Mouse (Mus musculus): Measurements from ENCODE around the gene B4galnt3.

B4galnt3 gene

DNA sequence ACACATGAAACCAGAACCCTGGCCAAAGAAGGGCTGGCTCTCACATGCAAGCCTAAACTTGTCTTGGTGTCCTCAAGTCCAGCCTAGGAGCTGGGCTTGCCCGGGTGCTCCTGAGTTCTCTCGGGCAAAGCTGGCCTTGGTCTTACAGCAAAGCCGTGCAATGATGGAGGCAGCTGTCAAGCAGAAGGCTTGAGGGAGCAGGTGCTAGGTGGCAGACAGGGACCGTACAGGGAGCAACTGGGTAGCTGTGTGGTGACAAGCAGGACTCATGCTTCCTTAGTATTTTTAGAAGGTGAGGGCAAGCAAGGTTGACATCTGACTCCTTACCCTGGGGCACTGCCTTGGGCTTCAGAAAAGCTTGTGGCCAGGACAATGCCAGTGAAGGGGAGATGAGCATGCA, 110.6 kb downstream of the B4galnt3 start:
- DNase-seq = no peak

GRCm38 (mm10) chr6:120182160-120182559, 112.2 kb downstream of the B4galnt3 start:
- no peak for DNase-seq

DNA sequence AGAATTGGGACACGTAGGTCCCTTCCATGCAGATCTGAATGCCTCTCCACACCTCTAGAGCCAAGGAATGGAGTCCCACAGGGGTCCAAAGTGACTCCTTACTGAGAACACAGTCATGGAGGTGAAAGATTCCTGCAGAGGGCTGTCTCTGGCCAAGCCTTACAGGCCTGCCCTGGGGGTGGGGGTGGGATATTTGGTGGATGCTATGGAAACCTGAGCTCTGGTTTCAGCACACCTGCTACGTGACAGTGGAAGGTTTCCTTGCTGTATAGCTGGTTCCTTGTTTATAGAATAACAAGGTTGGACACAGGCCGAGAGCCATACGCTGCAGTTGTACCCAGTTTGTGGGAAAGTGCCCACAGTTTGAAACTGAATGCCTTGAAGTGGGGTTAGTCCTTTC, 113.9 kb downstream of the B4galnt3 start:
- no peak for DNase-seq

GRCm38 (mm10) chr6:120179756-120180206, 114.6 kb downstream of the B4galnt3 start:
- DNase-seq = no peak

DNA sequence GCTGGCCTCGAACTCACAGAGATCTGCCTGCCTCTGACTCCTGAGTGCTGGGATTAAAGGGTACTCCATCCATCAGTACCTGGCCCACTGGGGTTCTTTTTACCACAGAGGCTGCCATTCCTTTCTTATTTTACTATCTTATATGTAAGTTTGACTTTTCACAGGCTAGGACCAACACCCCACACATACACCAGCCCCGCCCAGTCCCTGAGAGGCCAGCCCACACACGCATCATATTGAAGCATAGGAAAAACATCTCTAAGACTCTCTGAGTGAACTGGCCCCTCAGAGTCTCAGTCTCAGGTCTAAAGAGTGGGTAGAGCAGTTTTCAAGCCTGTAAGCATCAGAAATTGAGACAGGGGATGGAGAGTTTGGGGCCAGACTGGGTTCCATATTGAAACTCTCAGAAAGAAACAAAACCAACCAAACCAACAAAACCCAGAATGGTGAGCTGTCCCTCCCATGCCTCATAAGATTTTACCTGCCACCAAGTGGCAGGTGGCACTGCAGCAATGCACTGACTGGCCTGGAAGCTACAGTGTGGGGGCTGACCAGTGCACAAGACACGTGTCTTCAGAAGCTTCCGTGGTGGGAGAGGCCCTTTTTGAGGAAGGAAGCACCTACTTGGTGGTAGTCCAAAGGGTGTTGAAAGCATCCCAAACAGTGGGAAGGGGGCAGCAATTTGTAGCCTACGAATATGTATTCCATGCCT, 115.2 kb downstream of the B4galnt3 start:
- DNase-seq = no peak

- DNase-seq = no peak
These were observed 118.7 kb downstream of the B4galnt3 start for GRCm38 (mm10) chr6:120175650-120176049.

DNA sequence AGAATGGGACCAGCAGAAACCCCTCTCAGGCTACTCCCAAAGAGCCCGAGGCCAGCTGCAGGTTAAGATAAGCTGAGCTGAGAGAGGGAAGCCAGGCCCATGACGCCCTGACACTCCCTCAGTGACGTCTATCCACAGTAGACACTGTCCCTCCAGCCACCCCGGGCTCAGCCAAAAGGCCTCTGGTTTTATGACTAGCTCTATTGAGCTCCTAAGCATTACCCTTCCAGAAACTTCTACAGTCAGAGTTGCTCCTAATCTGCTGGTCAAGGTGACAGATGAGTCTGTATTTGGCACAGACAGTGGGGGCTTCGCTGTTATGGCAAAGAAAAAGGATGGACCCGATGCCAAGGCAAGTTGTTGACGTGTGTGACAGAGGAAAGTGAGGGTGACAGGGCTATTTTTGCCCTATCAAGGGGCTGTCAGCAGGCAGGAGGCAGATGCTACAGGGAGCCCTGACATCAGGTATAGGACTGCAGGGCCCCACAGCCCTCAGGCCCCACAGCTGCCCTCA, 119.7 kb downstream of the B4galnt3 start:
- no peak for DNase-seq

GRCm38 (mm10) chr6:120174028-120174601, 120.2 kb downstream of the B4galnt3 start:
- no peak for DNase-seq

GRCm38 (mm10) chr6:120172294-120173017, 121.9 kb downstream of the B4galnt3 start:
- DNase-seq = no peak

GRCm38 (mm10) chr6:120167574-120167973, 126.8 kb downstream of the B4galnt3 start:
- no peak for DNase-seq

DNA sequence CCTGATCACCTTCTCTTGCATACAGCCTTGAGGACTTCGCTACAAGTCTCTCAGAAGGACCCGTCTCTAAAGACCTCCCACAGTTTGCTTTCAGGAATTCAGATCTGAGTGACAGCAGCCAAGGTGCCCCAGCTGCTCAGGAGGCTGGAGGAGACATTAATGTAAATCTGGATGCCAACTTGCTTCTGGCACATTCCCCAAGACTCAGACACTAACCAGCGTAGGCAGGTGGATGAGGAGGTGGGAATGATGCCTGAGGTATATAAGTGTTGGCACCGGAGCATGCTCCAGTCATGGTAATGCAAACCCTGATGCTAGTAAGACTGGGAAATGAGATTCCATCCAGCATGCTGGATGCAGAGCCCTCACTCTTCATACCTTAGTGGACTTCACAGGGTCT, 129.6 kb downstream of the B4galnt3 start:
- no peak for DNase-seq

DNA sequence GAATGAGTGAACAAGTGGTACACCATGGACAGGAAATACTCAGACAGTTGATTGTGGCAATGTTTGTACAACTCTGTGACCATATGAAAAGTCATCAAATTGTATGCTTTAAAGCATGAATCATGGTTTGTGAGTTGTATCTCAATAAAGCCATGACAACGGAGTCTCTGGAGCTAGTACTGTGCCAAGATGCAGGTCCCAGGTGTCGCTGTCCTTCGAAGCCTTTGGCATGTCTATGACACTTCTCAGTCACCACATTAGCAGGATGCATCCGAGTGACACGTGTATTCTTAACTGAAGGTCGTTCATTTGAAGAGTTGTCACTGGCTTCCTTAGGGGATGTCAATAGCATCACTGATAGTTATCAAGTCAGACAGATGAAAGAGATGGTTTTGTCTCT, 131.4 kb downstream of the B4galnt3 start:
- DNase-seq = no peak

GRCm38 (mm10) chr6:120159133-120159901, 135.0 kb downstream of the B4galnt3 start:
- DNase-seq = peak; percentile 5

- no peak for DNase-seq
These were observed 136.9 kb downstream of the B4galnt3 start for GRCm38 (mm10) chr6:120157479-120157878.

- DNase-seq = no peak
These were observed 138.8 kb downstream of the B4galnt3 start for GRCm38 (mm10) chr6:120155510-120155909.

DNA sequence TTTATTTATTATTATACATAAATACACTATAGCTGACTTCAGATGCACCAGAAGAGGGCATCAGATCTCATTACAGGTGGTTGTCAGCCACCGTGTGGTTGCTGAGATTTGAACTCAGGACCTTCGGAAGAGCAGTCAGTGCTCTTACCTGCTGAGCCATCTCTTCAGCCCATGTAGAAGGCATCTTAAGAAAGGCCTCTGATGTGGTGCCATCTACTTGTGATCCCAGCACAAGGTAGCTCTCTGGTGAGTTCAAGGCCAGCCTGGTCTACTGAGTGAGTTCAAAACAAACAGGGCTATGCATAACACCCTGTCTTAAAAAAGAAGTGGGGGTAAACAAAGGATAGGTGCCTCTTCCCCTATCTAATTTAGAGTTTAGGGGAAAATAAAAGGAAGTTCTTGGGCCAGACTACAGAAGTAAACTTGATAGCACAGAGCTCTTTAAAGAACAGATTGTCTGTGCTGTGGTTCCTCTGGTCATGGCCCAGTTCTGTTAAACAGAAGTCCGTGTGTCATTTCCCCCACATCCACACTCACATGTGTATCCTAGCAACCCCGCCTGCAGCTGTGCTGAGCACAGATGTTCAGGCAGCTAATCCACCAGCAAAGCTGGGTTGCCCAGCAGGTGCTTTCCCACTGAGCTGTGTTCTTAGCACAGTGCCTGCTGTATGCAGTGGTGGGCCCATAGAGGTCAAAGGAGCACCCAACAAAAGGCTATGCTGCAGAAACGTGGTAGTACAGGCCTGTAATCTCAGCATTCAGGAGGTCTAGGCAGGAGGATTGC, 139.6 kb downstream of the B4galnt3 start:
- DNase-seq = no peak
